Mouse (Mus musculus): ENCODE data around the gene 1110032A03Rik.

DNA sequence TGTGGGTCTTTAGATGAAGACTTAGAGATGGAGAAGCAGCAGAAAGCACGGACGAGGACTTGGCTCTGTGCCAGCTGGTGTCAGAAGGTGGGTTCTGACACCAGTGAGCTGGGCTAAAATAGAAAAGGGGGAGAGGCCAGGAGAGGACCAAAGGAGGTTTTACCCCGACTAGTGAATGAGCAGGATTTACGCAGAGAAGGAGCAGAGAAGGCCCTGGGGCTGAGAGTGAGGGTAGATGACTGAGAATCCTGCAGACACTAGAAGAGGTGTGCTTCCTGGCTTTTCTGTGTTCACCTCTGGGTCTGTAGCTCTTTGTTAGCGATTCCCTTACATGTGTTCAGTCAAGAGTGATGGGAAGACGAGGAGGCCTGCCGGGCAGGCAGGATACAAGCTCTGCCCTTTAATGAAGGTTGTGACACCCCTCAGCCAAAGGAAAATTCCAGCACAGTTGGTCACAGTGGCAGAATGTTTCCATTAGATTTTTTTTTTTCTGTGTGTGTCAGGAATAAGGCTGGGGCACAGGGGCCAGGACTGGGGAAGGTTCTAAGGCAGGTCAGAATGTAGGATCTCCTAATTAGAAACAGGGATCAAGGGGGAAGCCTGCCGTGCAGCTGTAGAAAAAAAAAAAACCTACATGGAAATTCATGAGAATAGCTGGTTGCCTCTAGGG is 49.3 kb downstream of the 1110032A03Rik start:
- TF ChIP-seq CTCF (IDR thresholded peaks at IDR 0.05; ENCODE audit: low read depth, low read length) = no peak
- no peak for TF ChIP-seq POLR2AphosphoS5 (IDR thresholded peaks at IDR 0.05; ENCODE audit: insufficient replicate concordance, low read depth, low read length)
- no peak for TF ChIP-seq GATA1 (IDR thresholded peaks at IDR 0.05; ENCODE audit: borderline replicate concordance, low read length)
- TF ChIP-seq TAL1 (conservative IDR thresholded peaks at IDR 0.05; ENCODE audit: low read depth, low read length) = no peak
- no peak for TF ChIP-seq GATA2 (IDR thresholded peaks at IDR 0.05; ENCODE audit: borderline replicate concordance, low read depth, low read length)
